Mouse (Mus musculus): ENCODE measurements around the gene Tex2. TPM values are rescaled to one million over a fixed set of nuclear protein-coding genes. Genes with fewer than 3 reads are reported as not detected.
A peak's percentile ranks its signal among the peaks of the same experiment; 100 is the strongest.

Tex2 gene
- total and polyA plus RNA-seq, 2 experiments from 2014 or later = 30.8 to 60.5 TPM

GRCm38 (mm10) chr11:106562707-106563106 is 50.5 kb downstream of the Tex2 start:
- no peak overlapping the region for H3K9ac ChIP-seq (replicated peaks; ENCODE audit: low read length)
- TF ChIP-seq CTCF (IDR thresholded peaks at IDR 0.05; ENCODE audit: low read depth) = no peak
- H3K4me3 ChIP-seq (ENCODE audit: low read length) = no peak overlapping the region
- WGBS = 61% methylated on average over 4 of the region's 4 CpGs
- no peaks in the 10 kb centered on the region for H3K9me3 ChIP-seq (ENCODE audit: low read length)
- no peak overlapping the region for H3K27ac ChIP-seq
- ATAC-seq (no peak), DNase-seq (ENCODE audit: low spot score) (no peak)
- H3K27me3 ChIP-seq (ENCODE audit: insufficient read depth, low read length) = no peaks in the 10 kb centered on the region
- H3K4me1 ChIP-seq (ENCODE audit: insufficient read depth, low read length) = no peaks in the 10 kb centered on the region
- H3K4me2 ChIP-seq (ENCODE audit: low read depth, low read length) = no peak overlapping the region
- H3K36me3 ChIP-seq (ENCODE audit: insufficient read depth, low read length) = peaks cover 8% of the 10 kb centered on the region; the same call in 1 of the 2 replicates

- Histone ChIP-seq H3K4me2 (ENCODE audit: low read depth, low read length) (no peak overlapping the region), H3K9me3 (ENCODE audit: low read length) (no peaks in the 10 kb centered on the region)
Observed at GRCm38 (mm10) chr11:106559773-106560172, 53.5 kb downstream of the Tex2 start.

GRCm38 (mm10) chr11:106558008-106558407 is 55.2 kb downstream of the Tex2 start:
- no peak overlapping the region for H3K4me3 ChIP-seq (ENCODE audit: low read length)
- no peak for DNase-seq (ENCODE audit: low spot score)
- WGBS = 57% methylated on average over 4 of the region's 4 CpGs
- no peak for TF ChIP-seq CTCF (IDR thresholded peaks at IDR 0.05; ENCODE audit: low read depth)
- H3K9ac ChIP-seq (replicated peaks; ENCODE audit: low read length) = no peak overlapping the region
- H3K27me3 ChIP-seq (ENCODE audit: insufficient read depth, low read length) = no peaks in the 10 kb centered on the region
- no peaks in the 10 kb centered on the region for H3K9me3 ChIP-seq (ENCODE audit: low read length)
- H3K36me3 ChIP-seq (ENCODE audit: insufficient read depth, low read length) = no peaks in the 10 kb centered on the region
- ATAC-seq = no peak
- no peak overlapping the region for H3K4me2 ChIP-seq (ENCODE audit: low read depth, low read length)
- no peaks in the 10 kb centered on the region; the same call in 1 of the 2 replicates for H3K4me1 ChIP-seq (ENCODE audit: insufficient read depth, low read length)
- H3K27ac ChIP-seq = no peak overlapping the region

More at GRCm38 (mm10) chr11:106559773-106560172, 53.5 kb downstream of the Tex2 start:
- H3K36me3 ChIP-seq (ENCODE audit: insufficient read depth, low read length) = no peaks in the 10 kb centered on the region
- ATAC-seq = no peak
- DNase-seq (ENCODE audit: low spot score) = no peak
- H3K4me1 ChIP-seq (ENCODE audit: insufficient read depth, low read length) = no peaks in the 10 kb centered on the region; the same call in 1 of the 2 replicates
- no peak for TF ChIP-seq CTCF (IDR thresholded peaks at IDR 0.05; ENCODE audit: low read depth)
- H3K9ac ChIP-seq (replicated peaks; ENCODE audit: low read length) = no peak overlapping the region
- no peak overlapping the region for H3K4me3 ChIP-seq (ENCODE audit: low read length)
- no peaks in the 10 kb centered on the region for H3K27me3 ChIP-seq (ENCODE audit: insufficient read depth, low read length)
- WGBS = 84% methylated on average over 7 of the region's 7 CpGs
- no peak overlapping the region for H3K27ac ChIP-seq

- H3K36me3 ChIP-seq (ENCODE audit: insufficient read depth, low read length) = no peaks in the 10 kb centered on the region
- 81% methylated on average over 7 of the region's 7 CpGs for WGBS
- H3K27me3 ChIP-seq (ENCODE audit: insufficient read depth, low read length) = no peaks in the 10 kb centered on the region
- H3K4me1 ChIP-seq (ENCODE audit: insufficient read depth, low read length) = no peaks in the 10 kb centered on the region; the same call in 1 of the 2 replicates
- no peak overlapping the region for H3K27ac ChIP-seq
- H3K4me3 ChIP-seq (ENCODE audit: low read length) = no peak overlapping the region
- DNase-seq (ENCODE audit: low spot score) (no peak), ATAC-seq (no peak)
- H3K9me3 ChIP-seq (ENCODE audit: low read length) = no peaks in the 10 kb centered on the region
- H3K4me2 ChIP-seq (ENCODE audit: low read depth, low read length) = no peak overlapping the region
- TF ChIP-seq CTCF (IDR thresholded peaks at IDR 0.05; ENCODE audit: low read depth) = no peak
- no peak overlapping the region for H3K9ac ChIP-seq (replicated peaks; ENCODE audit: low read length)
Observed at GRCm38 (mm10) chr11:106557398-106557797, 55.8 kb downstream of the Tex2 start.

GRCm38 (mm10) chr11:106556689-106557088 is 56.5 kb downstream of the Tex2 start:
- no peak for DNase-seq (ENCODE audit: low spot score)
- 0 out of 2 replicates have a peak overlapping the region, but pooled peaks have one; percentile 0 for H3K27ac ChIP-seq
- no peaks in the 10 kb centered on the region; the same call in 1 of the 2 replicates for H3K4me1 ChIP-seq (ENCODE audit: insufficient read depth, low read length)
- ATAC-seq = no peak
- no peak overlapping the region for H3K4me2 ChIP-seq (ENCODE audit: low read depth, low read length)
- no peaks in the 10 kb centered on the region for H3K36me3 ChIP-seq (ENCODE audit: insufficient read depth, low read length)
- H3K27me3 ChIP-seq (ENCODE audit: insufficient read depth, low read length) = no peaks in the 10 kb centered on the region
- no peak for TF ChIP-seq CTCF (IDR thresholded peaks at IDR 0.05; ENCODE audit: low read depth)
- no peak overlapping the region for H3K9ac ChIP-seq (replicated peaks; ENCODE audit: low read length)
- H3K9me3 ChIP-seq (ENCODE audit: low read length) = no peaks in the 10 kb centered on the region
- H3K4me3 ChIP-seq (ENCODE audit: low read length) = no peak overlapping the region
- 85% methylated on average over 4 of the region's 4 CpGs for WGBS

GRCm38 (mm10) chr11:106555805-106556615 is 57.2 kb downstream of the Tex2 start:
- H3K27me3 ChIP-seq (ENCODE audit: insufficient read depth, low read length) = no peaks in the 10 kb centered on the region
- no peak for DNase-seq (ENCODE audit: low spot score)
- no peak overlapping the region for H3K4me2 ChIP-seq (ENCODE audit: low read depth, low read length)
- H3K27ac ChIP-seq = 0 out of 2 replicates have a peak overlapping the region, but pooled peaks have one; percentile 0
- ATAC-seq = no peak
- WGBS = 62% methylated on average over 10 of the region's 10 CpGs
- H3K9me3 ChIP-seq (ENCODE audit: low read length) = no peaks in the 10 kb centered on the region
- H3K36me3 ChIP-seq (ENCODE audit: insufficient read depth, low read length) = no peaks in the 10 kb centered on the region
- H3K4me1 ChIP-seq (ENCODE audit: insufficient read depth, low read length) = no peaks in the 10 kb centered on the region; the same call in 1 of the 2 replicates
- no peak overlapping the region for H3K9ac ChIP-seq (replicated peaks; ENCODE audit: low read length)
- TF ChIP-seq CTCF (IDR thresholded peaks at IDR 0.05; ENCODE audit: low read depth) = no peak
- H3K4me3 ChIP-seq (ENCODE audit: low read length) = no peak overlapping the region

- H3K27me3 ChIP-seq (ENCODE audit: insufficient read depth, low read length) = no peaks in the 10 kb centered on the region
- H3K9me3 ChIP-seq (ENCODE audit: low read length) = no peaks in the 10 kb centered on the region
- 91% methylated on average over 4 of the region's 4 CpGs for WGBS
- H3K4me1 ChIP-seq (ENCODE audit: insufficient read depth, low read length) = no peaks in the 10 kb centered on the region
- ATAC-seq (no peak), DNase-seq (ENCODE audit: low spot score) (no peak)
- no peak overlapping the region for H3K4me3 ChIP-seq (ENCODE audit: low read length)
- H3K4me2 ChIP-seq (ENCODE audit: low read depth, low read length) = no peak overlapping the region
- H3K9ac ChIP-seq (replicated peaks; ENCODE audit: low read length) = no peak overlapping the region
- TF ChIP-seq CTCF (IDR thresholded peaks at IDR 0.05; ENCODE audit: low read depth) = no peak
- H3K36me3 ChIP-seq (ENCODE audit: insufficient read depth, low read length) = peaks cover 6% of the 10 kb centered on the region; the same call in 1 of the 2 replicates
- H3K27ac ChIP-seq = no peak overlapping the region
Observed at GRCm38 (mm10) chr11:106550398-106550797, 62.8 kb downstream of the Tex2 start.
